Mouse (Mus musculus) embryonic facial prominence, embryonic 15.5 days (tissue): ENCODE data around the gene Phyh. TPM values are rescaled to one million over a fixed set of nuclear protein-coding genes. Genes with fewer than 3 reads are reported as not detected.

ENCODE experiments used
- ATAC-seq: fragments of 200-750 bp; cut with Nextera tagmentation; 2 replicates; pipeline ENCODE4 v1.8.0; 2017; ENCODE audit warnings: low read depth, moderate TSS enrichment; ENCODE audit not compliant: insufficient number of reproducible peaks, low FRiP score, low TSS enrichment
- H3K27ac ChIP-seq: fragments of 300-500 bp; sonication (generic); replicated peaks from 2 replicates; pipeline ENCODE4 v1.5.1; 2015; ENCODE audit warnings: mild to moderate bottlenecking, inconsistent platforms
- H3K27me3 ChIP-seq: fragments of 300-500 bp; sonication (generic); 2 replicates; pipeline ENCODE4 v1.6.1; 2015; ENCODE audit warnings: inconsistent platforms
- H3K36me3 ChIP-seq: fragments of 300-500 bp; sonication (generic); 2 replicates; pipeline ENCODE4 v1.6.1; 2015; ENCODE audit warnings: mild to moderate bottlenecking, inconsistent platforms
- H3K4me1 ChIP-seq: fragments of 300-500 bp; sonication (generic); 2 replicates; pipeline ENCODE4 v1.6.1; 2015; ENCODE audit warnings: inconsistent platforms
- H3K4me2 ChIP-seq: fragments of 300-500 bp; sonication (generic); replicated peaks from 2 replicates; pipeline ENCODE4 v1.6.1; 2015; ENCODE audit warnings: mild to moderate bottlenecking, inconsistent platforms
- H3K4me3 ChIP-seq: fragments of 300-500 bp; sonication (generic); replicated peaks from 2 replicates; pipeline ENCODE4 v1.5.1; 2015; ENCODE audit warnings: mild to moderate bottlenecking, inconsistent platforms
- H3K9ac ChIP-seq: fragments of 300-500 bp; sonication (generic); 2 replicates; pipeline ENCODE4 v1.6.1; 2015; ENCODE audit warnings: inconsistent platforms
- H3K9me3 ChIP-seq: fragments of 300-500 bp; sonication (generic); replicated peaks from 2 replicates; pipeline ENCODE4 v1.6.1; 2016; ENCODE audit warnings: inconsistent platforms
- WGBS: fragments of 180-500 bp; shearing (Covaris S2); methylation state at CpG from one replicate; pipeline ENCODE4 v1.1.7; 2015; 5-methylcytosine and 5-hydroxymethylcytosine counted together
- polyA plus RNA-seq: library from polyadenylated mRNA; unstranded; fragments of >200 nt; fragmentation: Nextera tagmentation; extraction: Ambion mirVana; gene quantifications from 2 replicates; pipeline ENCODE4 v1.2.1, GENCODE M21; 2015

Gene Phyh
- polyA plus RNA-seq, 1 experiment from 2014 or later = 46.5 TPM

DNA sequence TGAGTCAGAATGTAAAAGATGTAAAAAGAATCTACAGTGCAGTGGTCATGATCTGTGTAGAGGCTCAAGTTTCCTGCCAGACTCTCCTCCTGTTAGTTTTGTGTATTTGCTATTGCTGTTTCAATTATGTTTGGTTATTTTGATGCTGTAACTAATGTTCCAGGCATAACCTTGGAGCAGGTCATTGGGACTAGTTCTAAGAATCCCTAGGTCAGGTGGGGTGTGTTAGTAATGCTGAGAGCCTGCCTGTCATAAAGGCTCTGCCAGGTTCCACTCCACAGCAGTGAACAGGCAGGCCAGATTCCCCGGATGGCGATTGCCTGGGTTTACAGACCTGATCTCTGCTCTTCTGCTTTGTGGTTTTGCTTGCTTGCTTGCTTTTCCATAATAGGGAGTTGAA lies 23.2 kb upstream of the Phyh start:
- 85% methylated on average over 2 of the region's 2 CpGs for WGBS
- Histone ChIP-seq H3K36me3 (peaks cover 71% of the 10 kb centered on the region), H3K4me2 (no peak overlapping the region), H3K4me3 (no peak overlapping the region), H3K4me1 (no peaks in the 10 kb centered on the region), H3K27me3 (no peaks in the 10 kb centered on the region), H3K27ac (no peak overlapping the region), H3K9me3 (no peaks in the 10 kb centered on the region), H3K9ac (no peak overlapping the region)
- no peak for ATAC-seq

DNA sequence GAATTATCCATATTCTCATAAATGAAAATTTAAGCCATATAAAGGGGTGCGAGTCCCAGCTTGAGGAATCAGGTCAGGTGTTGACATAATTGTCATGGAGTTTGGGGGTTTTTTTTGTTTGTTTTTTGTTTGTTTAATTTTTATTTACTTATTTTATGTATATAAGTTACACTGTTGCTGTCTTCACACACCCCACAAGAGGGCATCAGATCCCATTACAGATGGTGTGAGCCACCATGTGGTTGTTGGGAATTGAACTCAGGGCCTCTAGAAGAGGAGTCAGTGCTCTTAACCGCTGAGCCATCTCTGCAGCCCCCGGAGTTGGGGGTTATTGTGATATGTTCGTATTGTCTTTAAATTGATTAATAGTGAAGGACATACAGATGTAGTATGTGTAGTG lies 21.8 kb upstream of the Phyh start:
- 95% methylated on average over 4 of the region's 4 CpGs for WGBS
- Histone ChIP-seq H3K4me3 (no peak overlapping the region), H3K4me2 (no peak overlapping the region), H3K36me3 (peaks cover 81% of the 10 kb centered on the region), H3K9ac (no peak overlapping the region), H3K9me3 (no peaks in the 10 kb centered on the region), H3K4me1 (no peaks in the 10 kb centered on the region), H3K27me3 (no peaks in the 10 kb centered on the region), H3K27ac (no peak overlapping the region)
- no peak for ATAC-seq

DNA sequence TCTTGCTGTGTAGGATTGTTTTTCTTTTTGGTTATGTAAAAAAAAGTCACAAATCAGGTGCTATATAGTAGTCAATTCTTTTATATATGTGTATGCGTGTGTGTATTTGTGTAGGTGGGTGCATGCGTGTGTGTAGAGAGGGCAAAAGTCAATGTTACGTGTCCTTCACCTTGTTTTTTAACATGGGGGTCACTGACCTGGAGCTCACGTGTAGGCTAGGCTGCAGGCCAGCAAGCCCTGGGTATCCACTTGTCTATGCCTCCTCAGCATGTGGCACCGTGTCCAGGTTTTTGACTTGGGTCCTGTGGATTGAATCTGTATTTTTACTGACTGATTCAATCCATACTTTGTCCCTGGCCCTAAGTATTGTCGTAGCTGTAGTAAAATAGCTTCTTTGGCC lies 18.2 kb upstream of the Phyh start:
- Histone ChIP-seq H3K27ac (no peak overlapping the region), H3K4me2 (no peak overlapping the region), H3K9me3 (no peaks in the 10 kb centered on the region), H3K9ac (no peak overlapping the region), H3K27me3 (no peaks in the 10 kb centered on the region), H3K36me3 (peaks cover 71% of the 10 kb centered on the region), H3K4me1 (no peaks in the 10 kb centered on the region), H3K4me3 (no peak overlapping the region)
- WGBS = 92% methylated on average over 6 of the region's 6 CpGs
- no peak for ATAC-seq

DNA sequence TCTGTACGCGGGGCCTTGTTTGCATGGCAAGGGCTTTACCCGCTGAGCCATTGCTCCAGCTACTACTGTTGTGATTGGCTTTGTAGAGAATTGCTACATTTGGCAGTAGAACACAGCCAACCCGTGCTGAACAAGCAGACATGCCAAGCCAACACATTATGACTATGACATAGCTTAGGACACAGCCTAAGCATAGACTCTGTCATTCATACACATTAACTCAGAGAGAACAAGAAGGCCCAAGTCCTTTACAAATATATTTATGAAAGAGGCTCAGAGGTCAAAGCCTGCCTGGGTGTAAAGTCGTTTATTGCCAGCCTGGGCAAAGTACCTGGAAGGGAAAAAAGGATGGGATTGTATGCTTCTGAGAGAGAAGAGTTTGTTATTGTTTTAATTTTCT lies 16.5 kb upstream of the Phyh start:
- 93% methylated on average over 5 of the region's 5 CpGs for WGBS

DNA sequence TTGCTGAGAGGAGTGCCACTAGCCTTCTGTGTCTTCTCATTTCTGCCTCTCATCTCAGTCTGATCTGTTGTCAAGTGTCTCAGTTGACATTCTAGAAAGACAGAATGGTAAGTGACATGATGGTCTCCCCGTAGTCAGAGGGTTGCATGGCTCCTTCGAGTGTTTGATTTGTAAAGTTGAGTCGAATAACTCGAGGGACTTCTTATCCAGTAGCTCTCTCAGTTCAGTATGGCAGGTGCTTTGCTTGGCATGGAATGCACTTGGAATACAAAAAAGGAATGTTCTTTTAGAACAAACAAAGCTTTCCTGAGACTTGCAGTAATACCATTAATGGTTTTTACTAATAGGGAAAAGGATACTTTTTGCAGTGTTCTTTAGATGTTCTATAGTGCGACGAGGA lies 11.7 kb upstream of the Phyh start:
- no peak overlapping the region for H3K4me3 ChIP-seq
- H3K9ac ChIP-seq = no peak overlapping the region
- WGBS = 92% methylated on average over 6 of the region's 6 CpGs
- H3K9me3 ChIP-seq = no peaks in the 10 kb centered on the region
- no peaks in the 10 kb centered on the region for H3K4me1 ChIP-seq
- H3K36me3 ChIP-seq = peaks cover 50% of the 10 kb centered on the region
- ATAC-seq = no peak
- no peaks in the 10 kb centered on the region for H3K27me3 ChIP-seq
- H3K4me2 ChIP-seq = no peak overlapping the region
- H3K27ac ChIP-seq = no peak overlapping the region

More for the DNA sequence above, 16.5 kb upstream of the Phyh start:
- H3K36me3 ChIP-seq = peaks cover 73% of the 10 kb centered on the region
- no peak overlapping the region for H3K27ac ChIP-seq
- H3K4me3 ChIP-seq = no peak overlapping the region
- H3K27me3 ChIP-seq = no peaks in the 10 kb centered on the region
- no peak overlapping the region for H3K9ac ChIP-seq
- no peaks in the 10 kb centered on the region for H3K9me3 ChIP-seq
- H3K4me2 ChIP-seq = no peak overlapping the region
- H3K4me1 ChIP-seq = no peaks in the 10 kb centered on the region
- no peak for ATAC-seq

DNA sequence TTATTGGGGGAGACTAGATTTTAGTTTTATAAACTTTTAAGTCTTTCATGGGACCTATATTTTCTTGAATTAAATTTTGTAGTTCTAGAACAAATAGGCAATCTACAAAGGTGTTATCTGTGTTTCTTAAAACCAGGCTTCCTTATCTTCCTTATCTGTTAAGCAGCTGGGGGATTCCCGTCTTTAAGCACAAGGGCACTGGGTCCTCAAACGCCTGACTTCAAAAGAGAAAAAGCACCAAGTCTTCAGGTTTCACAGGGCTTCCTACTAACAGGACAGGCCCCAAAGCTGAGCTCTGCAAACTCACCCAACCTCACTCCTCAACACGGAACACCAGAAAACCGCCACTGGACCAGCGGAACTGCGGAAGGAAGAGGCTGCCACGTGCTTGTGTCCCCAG lies 10.9 kb upstream of the Phyh start:
- Histone ChIP-seq H3K27ac (no peak overlapping the region), H3K36me3 (peaks cover 48% of the 10 kb centered on the region), H3K9ac (no peak overlapping the region), H3K4me1 (no peaks in the 10 kb centered on the region), H3K9me3 (no peaks in the 10 kb centered on the region), H3K4me2 (no peak overlapping the region), H3K4me3 (no peak overlapping the region), H3K27me3 (no peaks in the 10 kb centered on the region)
- WGBS = 83% methylated on average over 7 of the region's 7 CpGs
- no peak for ATAC-seq

DNA sequence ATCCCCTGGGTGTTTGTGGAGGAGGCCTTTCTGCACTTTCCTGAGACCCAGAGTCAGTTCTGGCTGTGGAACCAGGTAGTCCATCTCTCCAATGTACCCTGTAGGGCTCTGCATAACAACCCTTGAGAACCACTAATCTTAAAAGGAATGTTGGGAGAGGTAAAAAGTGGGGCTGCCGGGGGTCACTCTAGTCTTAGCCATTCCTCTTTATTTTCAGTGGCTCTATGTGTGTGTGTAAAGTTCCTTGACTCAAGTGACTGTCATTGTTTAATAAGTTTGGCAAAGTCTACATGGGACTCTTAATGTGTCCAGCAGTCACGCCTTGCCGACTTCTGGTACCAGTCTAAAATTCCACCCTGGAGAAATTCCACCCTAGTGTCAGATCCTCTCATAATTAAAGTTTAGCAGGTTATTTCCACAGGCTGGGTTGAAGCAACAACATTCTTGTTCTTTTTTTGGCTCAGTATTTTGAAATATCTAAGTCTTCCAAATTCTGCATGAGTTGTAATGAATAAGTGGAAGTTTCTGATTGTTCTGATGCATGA lies 10.0 kb upstream of the Phyh start:
- no peak for ATAC-seq
- H3K4me3 ChIP-seq = no peak overlapping the region
- no peak overlapping the region for H3K9ac ChIP-seq
- H3K27ac ChIP-seq = no peak overlapping the region
- H3K9me3 ChIP-seq = no peaks in the 10 kb centered on the region
- no peaks in the 10 kb centered on the region for H3K4me1 ChIP-seq
- WGBS = 89% methylated on average over 3 of the region's 3 CpGs
- H3K4me2 ChIP-seq = no peak overlapping the region
- H3K27me3 ChIP-seq = no peaks in the 10 kb centered on the region
- H3K36me3 ChIP-seq = peaks cover 48% of the 10 kb centered on the region

DNA sequence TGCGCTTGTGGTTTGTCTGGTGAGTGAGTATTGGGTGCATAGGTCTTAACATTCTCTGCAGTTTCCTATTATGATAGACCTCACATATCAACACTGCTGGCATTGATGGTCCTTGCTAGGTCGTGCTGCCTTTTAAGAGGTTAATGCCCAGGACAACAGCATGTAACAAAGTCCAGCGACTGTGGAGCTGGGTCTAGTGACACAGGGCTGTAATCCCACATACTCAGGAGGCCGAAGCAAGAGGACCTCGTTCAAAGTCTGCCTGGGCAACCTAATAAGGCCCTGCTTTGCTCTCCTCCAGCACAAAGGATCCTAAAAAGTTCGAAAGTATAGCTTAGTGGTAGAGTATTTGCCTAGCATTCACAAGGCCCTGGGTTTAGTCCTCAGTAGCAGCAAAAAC lies 8.9 kb upstream of the Phyh start:
- H3K27ac ChIP-seq = no peak overlapping the region
- H3K36me3 ChIP-seq = peaks cover 44% of the 10 kb centered on the region
- 75% methylated on average over 6 of the region's 6 CpGs for WGBS

DNA sequence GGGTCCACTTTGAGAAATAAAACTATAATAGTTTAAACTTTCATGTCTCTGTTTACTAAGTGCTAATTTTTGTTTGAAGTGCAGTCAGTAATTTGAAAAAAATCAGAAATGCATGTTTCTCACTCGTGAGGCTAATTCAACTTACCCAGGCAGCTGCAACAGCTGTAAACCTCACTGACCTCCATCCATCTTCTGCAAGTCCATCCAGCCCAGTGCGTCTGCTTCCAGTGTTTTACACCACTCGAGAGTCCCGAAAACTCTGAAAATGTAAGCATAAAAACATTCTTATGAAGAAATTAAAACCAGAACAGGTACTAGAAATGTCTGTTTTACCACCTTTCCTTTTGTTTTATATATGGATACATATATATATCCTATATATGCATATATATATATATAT lies 8.3 kb upstream of the Phyh start:
- H3K4me1 ChIP-seq = no peaks in the 10 kb centered on the region
- WGBS = 64% methylated on average over 4 of the region's 4 CpGs
- no peaks in the 10 kb centered on the region for H3K9me3 ChIP-seq
- no peak overlapping the region for H3K4me2 ChIP-seq
- H3K4me3 ChIP-seq = no peak overlapping the region
- peaks cover 38% of the 10 kb centered on the region for H3K36me3 ChIP-seq
- H3K27ac ChIP-seq = no peak overlapping the region
- H3K27me3 ChIP-seq = no peaks in the 10 kb centered on the region
- no peak overlapping the region for H3K9ac ChIP-seq
- ATAC-seq = no peak

More for the DNA sequence above, 8.9 kb upstream of the Phyh start:
- Histone ChIP-seq H3K9me3 (no peaks in the 10 kb centered on the region), H3K9ac (no peak overlapping the region), H3K27me3 (no peaks in the 10 kb centered on the region), H3K4me2 (no peak overlapping the region), H3K4me3 (no peak overlapping the region), H3K4me1 (no peaks in the 10 kb centered on the region)
- no peak for ATAC-seq

DNA sequence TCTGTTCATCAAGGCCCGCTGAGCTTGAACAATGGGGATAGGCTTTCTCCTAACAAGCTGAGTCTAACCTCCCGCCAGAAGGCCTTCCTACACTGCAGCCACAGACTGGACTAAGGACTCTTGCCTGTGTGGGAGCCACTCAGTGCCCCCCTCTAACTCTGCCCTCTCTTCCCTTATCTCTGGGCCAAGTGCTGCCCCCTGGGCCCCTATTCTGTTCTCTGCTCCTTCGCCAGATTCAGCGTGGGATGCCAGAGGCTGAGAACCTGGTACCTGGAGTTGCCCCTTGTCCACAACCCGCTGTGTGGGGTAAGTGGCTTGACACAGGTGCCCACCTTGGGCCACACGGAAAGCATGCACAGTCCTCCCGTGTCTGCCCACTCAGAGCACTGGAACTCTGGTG lies 4.9 kb upstream of the Phyh start:
- 84% methylated on average over 7 of the region's 7 CpGs for WGBS
- Histone ChIP-seq H3K4me1 (peaks cover 12% of the 10 kb centered on the region; the same call in 1 of the 2 replicates), H3K36me3 (peaks cover 7% of the 10 kb centered on the region; the same call in 1 of the 2 replicates), H3K4me2 (no peak overlapping the region), H3K27me3 (no peaks in the 10 kb centered on the region), H3K4me3 (no peak overlapping the region), H3K27ac (no peak overlapping the region), H3K9ac (no peak overlapping the region), H3K9me3 (no peaks in the 10 kb centered on the region)
- no peak for ATAC-seq

DNA sequence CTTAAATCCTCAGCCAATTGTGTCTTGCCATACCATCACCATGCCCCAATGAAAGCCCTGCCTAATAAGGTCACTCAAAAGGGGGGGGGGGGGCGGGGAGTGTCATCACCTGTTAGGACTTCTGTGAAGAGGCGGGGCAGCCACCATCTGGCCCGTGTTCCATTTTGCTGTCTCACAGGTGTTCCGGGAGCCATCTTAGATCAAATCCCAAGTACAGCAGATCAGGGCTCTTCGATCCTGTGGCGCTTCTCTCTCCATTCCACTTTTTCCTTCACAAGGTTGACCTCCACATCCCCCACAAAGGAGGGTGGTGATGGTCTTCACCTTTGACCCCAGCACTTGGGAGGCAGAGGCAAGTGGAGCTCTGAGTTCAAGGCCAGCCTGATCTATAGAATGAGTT lies 2.8 kb upstream of the Phyh start:
- H3K27me3 ChIP-seq = no peaks in the 10 kb centered on the region
- no peaks in the 10 kb centered on the region for H3K9me3 ChIP-seq
- peaks cover 17% of the 10 kb centered on the region for H3K4me1 ChIP-seq
- H3K4me2 ChIP-seq = no peak overlapping the region
- WGBS = 76% methylated on average over 6 of the region's 6 CpGs
- no peak overlapping the region for H3K4me3 ChIP-seq
- H3K9ac ChIP-seq = no peak overlapping the region
- H3K27ac ChIP-seq = no peak overlapping the region
- no peaks in the 10 kb centered on the region for H3K36me3 ChIP-seq
- no peak for ATAC-seq

DNA sequence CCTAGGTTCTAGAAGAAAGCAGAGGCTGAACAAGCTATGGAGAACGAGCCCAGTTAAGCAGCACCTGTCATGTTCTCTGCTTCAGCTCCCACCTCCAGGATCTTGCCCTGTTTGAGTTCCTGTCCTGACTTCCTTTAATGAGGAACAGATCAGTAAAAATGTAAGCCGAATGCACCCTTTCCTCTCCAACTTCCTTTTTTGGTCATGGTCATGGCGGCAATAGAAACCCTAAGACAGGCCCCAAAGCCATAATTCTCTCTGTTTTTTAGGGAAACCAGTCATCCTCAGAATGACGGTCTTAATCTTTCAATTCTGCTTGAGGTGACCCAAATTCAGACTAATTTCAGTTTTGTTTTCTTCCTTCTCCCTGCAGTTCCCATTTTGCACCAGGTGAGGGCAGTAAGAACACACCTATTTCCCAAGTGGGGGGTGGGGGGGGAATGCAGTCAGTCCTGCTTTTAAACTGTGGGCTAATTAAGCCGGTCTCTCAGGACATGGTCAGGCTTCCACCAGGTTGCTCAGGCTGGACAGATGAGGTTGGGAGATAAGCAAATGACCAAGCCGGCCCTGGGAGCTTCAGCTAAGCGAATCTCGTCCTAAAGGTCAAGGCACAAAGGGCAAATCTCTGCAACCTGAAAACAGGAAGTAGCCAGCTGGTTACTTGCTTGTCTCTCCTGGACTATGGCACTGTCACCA lies 1.3 kb upstream of the Phyh start:
- Histone ChIP-seq H3K9ac (no peak overlapping the region), H3K4me2 (peak overlapping the region; percentile 42)

More for the DNA sequence above, 1.3 kb upstream of the Phyh start:
- Histone ChIP-seq H3K9me3 (no peaks in the 10 kb centered on the region), H3K4me1 (peaks cover 17% of the 10 kb centered on the region), H3K4me3 (peak overlapping the region; percentile 22; the same call in 1 of the 2 replicates), H3K27ac (0 out of 2 replicates have a peak overlapping the region, but pooled peaks have one; percentile 5), H3K36me3 (no peaks in the 10 kb centered on the region), H3K27me3 (no peaks in the 10 kb centered on the region)
- no peak for ATAC-seq
- WGBS = 11% methylated on average over 8 of the region's 8 CpGs
